Mouse (Mus musculus): ENCODE results near the gene Hes3.

Gene Hes3

DNA sequence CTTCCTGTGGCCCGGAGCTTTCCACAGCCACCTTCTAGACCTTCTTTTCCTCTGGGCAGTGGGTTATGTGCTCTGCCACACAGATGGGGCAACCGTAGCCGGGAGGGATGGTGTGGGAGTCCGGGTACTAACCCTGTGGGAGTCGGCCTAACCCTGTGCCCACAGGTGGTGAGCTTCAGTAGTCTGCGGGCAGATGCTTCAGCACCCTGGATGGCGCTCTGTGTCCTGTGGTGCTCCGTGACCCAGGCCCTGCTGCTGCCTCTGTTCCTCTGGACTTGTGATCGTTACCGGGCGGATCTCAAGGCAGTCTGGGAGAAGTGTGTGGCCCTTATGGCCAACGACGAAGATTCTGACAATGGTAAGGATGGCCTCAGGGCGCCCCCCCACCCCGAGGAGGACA lies 9.9 kb downstream of the Hes3 start:
- in situ Hi-C loops (cut with MboI, MseI) = no loop called here

- in situ Hi-C loops (cut with MboI, MseI) = no loop called here
These were observed 12.5 kb downstream of the Hes3 start for GRCm38 (mm10) chr4:152278986-152279385.

DNA sequence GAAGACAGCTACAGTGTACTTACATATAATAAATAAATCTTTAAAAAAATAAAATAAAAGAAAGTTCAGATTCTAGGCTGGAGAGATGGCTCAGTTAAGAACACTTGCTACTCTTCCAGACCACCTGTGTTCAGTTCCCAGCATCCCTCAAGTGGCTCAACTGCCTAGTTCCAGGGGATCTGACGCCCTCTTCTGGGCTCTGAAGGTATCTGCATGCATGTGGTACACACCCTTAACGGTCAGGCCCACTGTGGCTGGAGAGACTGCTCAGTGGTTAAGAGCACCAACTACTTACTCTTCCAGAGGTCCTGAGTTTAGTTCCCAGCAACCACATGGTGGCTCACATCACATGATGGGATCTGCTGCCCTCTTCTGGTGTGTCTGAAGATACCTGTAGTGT lies 13.5 kb downstream of the Hes3 start:
- in situ Hi-C loops (cut with MboI, MseI) = no loop called here

DNA sequence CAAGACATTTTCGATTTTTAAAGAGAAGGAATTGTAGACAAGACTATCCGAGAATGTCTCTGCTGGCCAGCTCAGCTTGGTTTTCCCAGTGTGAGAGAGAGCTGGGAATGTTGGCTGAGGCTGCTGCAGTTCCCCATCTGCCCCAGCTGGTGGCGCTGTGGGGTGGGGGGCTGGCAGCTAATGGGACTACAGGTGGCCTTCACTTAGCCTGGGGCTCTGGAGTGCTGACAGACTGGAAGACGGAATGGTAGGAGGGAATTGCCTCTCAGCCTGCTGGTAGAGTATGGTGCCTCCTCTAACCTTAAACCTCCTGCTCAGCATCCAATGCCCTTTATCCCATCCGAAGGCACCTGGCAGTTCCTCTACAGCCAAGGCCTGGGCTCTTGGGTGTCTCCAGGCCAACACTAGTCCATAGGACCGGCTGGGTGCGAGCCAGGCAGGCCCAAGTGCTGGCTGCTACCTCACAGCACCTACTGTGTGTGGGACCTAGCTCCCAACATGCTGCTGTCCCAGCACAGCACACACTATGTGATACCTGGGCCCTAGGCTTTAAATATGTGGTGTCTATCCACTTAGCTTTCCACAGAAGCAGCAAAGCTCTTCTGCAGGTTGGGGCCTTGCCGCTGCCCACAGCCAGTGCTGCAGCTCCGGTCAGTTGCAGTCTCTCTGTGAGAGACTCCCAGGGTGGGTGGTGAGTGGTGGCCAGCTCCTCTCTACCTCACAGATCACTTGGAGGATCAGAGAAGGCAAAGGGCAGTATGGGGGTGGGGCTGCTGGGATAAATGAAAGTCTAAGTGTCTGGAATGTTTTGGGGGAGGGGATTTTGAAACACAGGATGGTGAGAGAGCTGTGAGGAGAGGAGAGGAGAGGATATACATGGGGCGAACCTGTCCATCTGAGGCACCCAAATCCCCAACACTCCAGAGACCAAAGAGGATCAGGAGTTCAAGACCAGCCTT lies 14.8 kb downstream of the Hes3 start:
- in situ Hi-C loops (cut with MboI, MseI) = no loop called here

GRCm38 (mm10) chr4:152274681-152275131 lies 16.8 kb downstream of the Hes3 start:
- in situ Hi-C loops (cut with MboI, MseI) = no loop called here

DNA sequence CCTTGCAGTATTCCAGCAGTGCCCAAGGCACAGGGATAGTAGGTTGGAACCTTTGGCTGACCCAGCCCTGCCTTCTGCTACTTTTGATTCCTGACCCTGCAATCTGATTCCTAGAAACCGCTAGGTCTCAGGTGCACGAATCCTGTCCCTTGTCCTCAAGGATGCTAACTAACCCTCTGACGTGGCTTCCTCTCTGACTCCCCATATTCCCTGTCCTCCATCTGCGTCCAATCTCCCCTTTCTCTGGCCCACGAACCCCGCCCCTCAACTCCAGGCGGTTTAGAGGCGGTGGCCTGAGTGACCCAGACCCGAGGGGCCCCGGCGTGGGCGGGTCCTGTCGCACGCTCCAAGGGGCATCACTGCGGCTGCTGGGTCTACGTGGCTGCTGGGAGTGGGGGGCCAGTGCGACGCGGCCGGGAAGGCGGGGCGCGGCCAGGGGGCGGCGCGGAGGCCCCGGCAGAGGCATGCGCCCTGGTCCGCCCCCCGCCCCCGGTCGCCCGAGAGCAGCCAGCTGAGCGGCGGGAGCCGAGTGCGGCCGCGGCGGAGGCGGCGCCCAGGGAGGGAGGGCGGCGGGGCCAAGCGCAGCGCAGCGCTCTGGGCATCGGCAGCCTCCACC lies 17.7 kb downstream of the Hes3 start, which contains the start of gene Gpr153:
Gpr153 (plus strand) TSS at position 612 of the 616 bp plus-strand sequence.
- in situ Hi-C loops (cut with MboI, MseI) = no loop called here

GRCm38 (mm10) chr4:152273191-152273590 lies 18.3 kb downstream of the Hes3 start:
- in situ Hi-C loops (cut with MboI, MseI) = no loop called here

DNA sequence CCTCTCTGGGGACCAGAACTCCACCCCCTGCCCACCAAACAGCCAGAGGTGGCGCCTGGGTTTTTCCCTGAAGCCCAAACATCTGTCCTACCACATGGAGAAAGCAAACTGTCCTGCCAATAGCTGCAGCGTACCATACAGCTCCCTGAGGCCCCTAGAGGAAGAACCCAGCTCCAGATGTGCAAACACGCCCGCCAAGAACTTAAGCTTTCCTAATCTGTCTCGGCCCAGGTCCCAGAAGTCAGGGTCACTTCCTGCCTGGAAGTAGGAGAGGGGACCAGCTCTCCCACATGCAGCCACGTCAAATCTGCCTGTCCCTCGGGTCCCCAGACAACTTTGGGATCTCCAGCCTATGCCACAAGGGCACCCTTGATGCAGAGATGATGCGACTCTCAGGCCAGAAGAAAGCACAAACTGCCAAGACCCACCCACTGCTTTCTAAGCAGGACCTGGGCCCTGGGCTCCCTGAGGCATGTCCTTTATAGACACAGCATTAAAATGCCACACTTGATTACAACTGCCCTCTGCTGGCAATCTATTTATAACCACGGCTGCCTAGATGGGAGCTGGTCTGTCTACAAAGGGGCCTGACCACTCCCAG lies 18.9 kb downstream of the Hes3 start:
- in situ Hi-C loops (cut with MboI, MseI) = no loop called here

GRCm38 (mm10) chr4:152272006-152272405 lies 19.5 kb downstream of the Hes3 start:
- in situ Hi-C loops (cut with MboI, MseI) = no loop called here

DNA sequence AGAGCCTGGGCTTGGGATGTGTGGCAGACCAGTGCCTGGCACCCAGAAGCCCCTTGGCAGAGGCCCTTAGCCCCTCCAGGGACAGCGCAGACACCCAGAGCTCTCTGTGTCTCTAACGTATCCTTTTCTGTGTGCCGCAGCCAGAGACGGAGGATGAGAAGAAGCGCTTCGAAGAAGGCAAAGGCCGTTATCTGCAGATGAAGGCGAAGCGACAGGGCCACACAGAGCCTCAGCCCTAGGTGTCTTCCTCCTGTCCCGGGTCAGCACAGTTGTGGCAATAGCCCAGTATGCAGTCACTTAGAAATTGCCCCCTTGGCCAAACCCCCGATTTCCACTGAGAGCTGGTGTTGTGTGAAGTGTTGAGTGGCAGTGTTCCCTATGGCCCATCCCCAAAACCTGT lies 20.1 kb downstream of the Hes3 start:
- in situ Hi-C loops (cut with MboI, MseI) = no loop called here

DNA sequence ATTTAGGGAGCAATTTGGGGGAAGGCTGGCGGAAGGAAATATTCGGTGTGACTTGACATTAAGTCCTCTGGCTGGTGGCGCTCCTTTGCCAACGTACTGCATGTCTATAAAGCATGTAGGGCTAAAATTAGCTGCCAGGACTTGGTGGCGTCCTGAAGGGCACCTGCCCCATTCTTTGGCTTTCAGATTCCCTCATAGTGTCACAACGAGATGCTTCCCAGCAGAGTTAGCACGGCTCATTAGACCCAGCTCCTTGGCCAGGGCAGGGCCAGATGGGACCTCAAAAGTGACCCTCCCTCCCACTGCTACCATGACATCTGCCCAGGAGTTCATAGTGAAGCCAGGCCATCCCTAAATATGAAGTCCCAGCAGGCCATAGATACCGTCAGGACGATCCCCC lies 20.9 kb downstream of the Hes3 start:
- in situ Hi-C loops (cut with MboI, MseI) = no loop called here

DNA sequence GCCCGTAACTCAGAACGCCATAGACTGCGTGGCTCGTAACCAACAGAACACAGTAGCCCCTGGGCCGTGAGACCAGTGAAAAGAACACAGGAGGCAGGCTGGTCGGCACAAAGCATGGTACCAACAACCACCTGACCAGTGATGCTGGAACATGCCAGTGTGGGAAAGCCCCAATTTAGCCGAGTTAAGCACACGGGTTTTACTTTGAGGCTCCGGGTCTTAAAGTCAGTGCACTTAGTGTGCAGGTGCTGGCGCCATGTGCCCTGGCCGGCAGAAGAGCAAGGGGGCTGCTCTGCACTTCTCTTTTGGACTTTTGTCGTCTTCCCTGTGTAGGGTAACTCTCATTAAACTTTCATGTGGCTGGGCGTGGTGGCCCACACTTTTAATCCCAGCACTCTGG lies 21.5 kb downstream of the Hes3 start:
- in situ Hi-C loops (cut with MboI, MseI) = no loop called here

DNA sequence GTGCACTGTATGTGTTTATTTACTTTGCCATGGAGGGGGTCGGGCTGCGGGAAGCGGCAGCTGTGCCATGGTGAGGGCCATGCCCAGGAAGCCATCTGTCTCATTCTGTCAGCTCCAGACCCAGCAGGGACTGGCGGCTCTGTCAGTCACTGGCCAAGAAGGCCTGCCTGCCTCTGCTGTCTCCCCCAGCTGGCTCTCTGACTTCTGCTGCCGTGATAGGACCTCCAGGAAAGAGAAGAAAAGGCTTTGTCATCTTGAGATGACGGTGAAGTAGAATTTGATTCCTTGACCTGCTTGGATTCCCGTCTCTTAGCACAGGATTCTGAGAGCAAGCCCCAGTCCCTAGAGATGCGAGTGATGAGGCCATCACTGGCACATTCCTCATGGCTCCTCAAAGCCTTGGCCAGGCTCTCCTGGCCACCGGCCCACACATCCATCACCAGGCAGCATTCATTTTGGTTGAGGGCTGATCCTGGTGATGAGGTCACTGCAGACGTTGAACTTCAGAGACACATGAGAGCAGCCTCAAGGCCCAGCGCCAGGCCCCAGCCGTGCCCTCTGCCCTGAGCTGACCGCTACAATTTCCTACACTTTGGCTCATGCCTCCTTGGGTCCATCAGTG lies 23.6 kb downstream of the Hes3 start:
- in situ Hi-C loops (cut with MboI, MseI) = no loop called here

DNA sequence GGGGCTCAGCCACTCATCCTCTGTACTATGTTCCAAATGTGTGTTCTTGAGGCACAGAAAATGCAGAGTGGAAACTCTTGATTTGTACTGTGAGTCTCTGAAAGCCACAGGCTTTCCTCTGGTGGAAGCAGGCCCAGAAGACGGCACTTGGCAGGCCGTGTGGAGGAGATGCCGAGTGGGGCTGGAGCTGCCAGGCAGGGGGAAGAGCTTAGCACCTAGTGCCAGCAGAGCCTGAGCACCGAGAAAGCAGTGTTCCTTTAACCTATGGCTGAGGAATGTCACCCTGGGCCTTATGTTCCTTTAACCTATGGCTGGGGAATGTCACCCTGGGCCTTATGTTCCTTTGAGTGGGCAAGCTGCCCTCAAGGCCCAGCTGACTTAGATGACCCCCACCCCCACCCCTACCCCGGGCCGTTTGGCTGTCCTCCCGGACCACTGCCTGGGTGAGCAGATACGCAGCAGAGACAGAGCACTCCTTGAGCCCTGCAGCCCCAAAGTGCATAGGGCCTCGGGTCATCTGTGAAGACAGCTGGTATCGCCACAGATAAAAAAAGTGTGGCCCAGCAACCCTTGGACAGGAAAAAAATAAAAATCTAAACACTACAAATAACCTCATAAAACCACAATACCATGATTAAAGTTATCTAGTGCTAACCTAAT lies 25.1 kb downstream of the Hes3 start:
- in situ Hi-C loops (cut with MboI, MseI) = no loop called here

DNA sequence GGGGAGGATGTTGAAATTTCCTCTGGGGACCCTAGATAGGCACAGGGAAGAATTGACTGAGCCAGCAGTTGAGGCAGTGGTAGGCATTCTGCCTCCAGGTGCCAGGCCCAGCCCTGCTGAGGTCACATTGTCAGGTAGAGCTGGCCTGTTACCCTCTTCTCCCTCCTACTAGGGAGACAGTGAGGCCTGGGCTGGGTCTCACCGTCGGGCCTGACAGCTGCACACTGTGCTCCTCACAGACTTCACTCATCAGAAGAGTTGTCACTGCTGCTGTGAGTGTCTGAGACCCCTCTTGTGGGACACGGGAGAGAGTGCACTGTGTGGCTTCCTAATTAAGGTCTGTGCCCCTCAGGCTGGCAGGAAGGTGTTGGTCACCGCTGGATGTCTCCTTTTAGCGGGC lies 25.7 kb downstream of the Hes3 start:
- in situ Hi-C loops (cut with MboI, MseI) = no loop called here

GRCm38 (mm10) chr4:152264867-152265568 lies 26.4 kb downstream of the Hes3 start:
- in situ Hi-C loops (cut with MboI, MseI) = no loop called here

- in situ Hi-C loops (cut with MboI, MseI) = no loop called here
These were observed 27.3 kb downstream of the Hes3 start for GRCm38 (mm10) chr4:152264177-152264530.

DNA sequence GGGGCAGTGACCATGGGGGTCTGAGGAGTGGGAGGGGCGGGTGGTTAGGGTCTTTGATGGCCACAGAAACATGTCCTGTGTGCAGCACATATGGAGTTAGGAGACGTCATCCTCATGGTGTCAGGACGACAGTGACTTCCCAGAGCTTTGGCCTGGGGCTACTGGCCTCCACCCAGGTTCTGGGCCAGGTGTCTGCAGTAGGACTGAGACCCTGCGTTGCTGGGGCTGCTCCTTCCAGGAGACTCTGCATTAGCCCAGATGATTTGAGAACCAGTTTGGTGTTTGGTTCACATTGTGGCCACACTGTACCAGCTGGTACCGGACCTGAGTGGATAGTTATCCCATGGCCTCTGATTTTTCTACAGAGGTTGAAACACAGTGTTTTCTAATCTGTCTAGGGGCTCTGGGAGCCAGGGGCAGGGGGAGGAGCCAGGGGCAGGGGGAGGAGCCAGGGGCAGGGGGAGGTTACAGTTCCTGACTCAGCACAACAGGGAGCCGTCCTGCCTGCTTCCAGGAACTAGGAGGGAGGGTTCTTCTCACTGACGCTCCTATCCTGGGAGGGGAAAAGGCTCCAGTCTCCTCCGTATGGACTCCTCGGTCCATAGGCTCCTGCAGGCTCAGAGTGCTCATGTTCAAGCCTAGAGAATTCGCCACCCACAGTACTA lies 27.8 kb downstream of the Hes3 start:
- in situ Hi-C loops (cut with MboI, MseI) = no loop called here

GRCm38 (mm10) chr4:152263089-152263488 lies 28.4 kb downstream of the Hes3 start:
- in situ Hi-C loops (cut with MboI, MseI) = no loop called here

DNA sequence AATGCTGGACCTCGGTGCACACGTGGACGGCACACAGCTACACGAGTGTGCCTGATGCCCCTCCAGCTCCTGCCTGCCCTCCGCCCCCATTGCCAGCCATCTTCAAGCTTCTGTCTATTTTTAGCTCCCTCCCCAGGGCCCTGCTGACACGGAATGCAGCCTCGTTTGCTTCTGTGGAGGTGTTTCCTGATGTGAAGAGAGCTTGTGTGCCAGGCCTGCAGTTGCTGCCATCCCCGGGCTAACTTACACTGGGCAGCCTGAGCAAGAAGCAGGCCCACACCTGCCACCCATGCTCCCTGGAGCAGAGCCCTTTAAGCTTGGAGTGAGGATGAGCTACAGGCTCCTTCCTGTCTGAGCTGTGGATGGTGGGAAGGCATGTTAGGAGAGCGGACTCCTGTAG lies 29.3 kb downstream of the Hes3 start:
- in situ Hi-C loops (cut with MboI, MseI) = no loop called here
